Mouse (Mus musculus) kidney, embryonic 14.5 days (tissue): Measurements from ENCODE around the gene Hectd4. TPM values are rescaled to one million over a fixed set of nuclear protein-coding genes. Genes with fewer than 3 reads are reported as not detected.
"Not testable (repeated sequence)": the region's sequence is repeated elsewhere in the genome, so short reads cannot be mapped to it uniquely, and the experiment has no call there.

Experiments used
- ATAC-seq: fragments of 200-750 bp; cut with Nextera tagmentation; 2 replicates; pipeline ENCODE4 v1.8.0; 2017; ENCODE audit warnings: moderate number of reproducible peaks, mild to moderate bottlenecking, moderate TSS enrichment, moderate library complexity; ENCODE audit not compliant: low FRiP score, low TSS enrichment
- H3K27ac ChIP-seq: fragments of 300-500 bp; sonication (generic); 2 replicates; pipeline ENCODE4 v1.5.1; 2014; ENCODE audit warnings: low read depth, mild to moderate bottlenecking, low read length, moderate library complexity, mixed read lengths
- H3K27me3 ChIP-seq: fragments of 300-500 bp; sonication (generic); 2 replicates; pipeline ENCODE4 v1.6.1; 2014; ENCODE audit warnings: mild to moderate bottlenecking, low read length; ENCODE audit not compliant: control insufficient read depth, insufficient read depth
- H3K36me3 ChIP-seq: fragments of 300-500 bp; sonication (generic); 2 replicates; pipeline ENCODE4 v1.6.1; 2014; ENCODE audit warnings: low read length, mixed read lengths; ENCODE audit not compliant: control insufficient read depth, insufficient read depth
- H3K4me1 ChIP-seq: fragments of 300-500 bp; sonication (generic); 2 replicates; pipeline ENCODE4 v1.6.1; 2014; ENCODE audit warnings: low read length, mixed read lengths; ENCODE audit not compliant: control insufficient read depth, insufficient read depth
- H3K4me2 ChIP-seq: fragments of 300-500 bp; sonication (generic); replicated peaks from 2 replicates; pipeline ENCODE4 v1.6.1; 2014; ENCODE audit warnings: low read depth, mild to moderate bottlenecking, low read length
- H3K4me3 ChIP-seq: fragments of 300-500 bp; sonication (generic); 2 replicates; pipeline ENCODE4 v1.5.1; 2014; ENCODE audit warnings: mild to moderate bottlenecking, low read length
- H3K9ac ChIP-seq: fragments of 300-500 bp; sonication (generic); 2 replicates; pipeline ENCODE4 v1.6.1; 2014; ENCODE audit warnings: low read depth, mild to moderate bottlenecking, low read length, moderate library complexity
- H3K9me3 ChIP-seq: fragments of 300-500 bp; sonication (generic); 2 replicates; pipeline ENCODE4 v1.6.1; 2016; ENCODE audit warnings: low read length; ENCODE audit not compliant: control insufficient read depth
- WGBS: fragments of 180-500 bp; shearing (Covaris S2); extraction: QIAGEN DNeasy Blood & Tissue Kit; methylation state at CpG from one replicate; pipeline ENCODE4 v1.1.7; 2014; 5-methylcytosine and 5-hydroxymethylcytosine counted together
- polyA plus RNA-seq: library from polyadenylated mRNA; unstranded; fragments of >200 nt; fragmentation: Nextera tagmentation; extraction: Ambion mirVana; gene quantifications from 2 replicates; pipeline ENCODE4 v1.2.1, GENCODE M21; 2014

Hectd4 gene
- polyA plus RNA-seq, 1 experiment from 2014 or later, result 8.0 TPM

- ATAC-seq, result no peak
- no peak overlapping the region for H3K9ac ChIP-seq
- H3K9me3 ChIP-seq, result no peaks in the 10 kb centered on the region
- H3K4me3 ChIP-seq, result no peak overlapping the region
- no peak overlapping the region for H3K4me2 ChIP-seq
- no peak overlapping the region for H3K27ac ChIP-seq
- H3K27me3 ChIP-seq, result no peaks in the 10 kb centered on the region
- peaks cover 89% of the 10 kb centered on the region for H3K36me3 ChIP-seq
- 79% methylated on average over 3 of the region's 3 CpGs for WGBS
- no peaks in the 10 kb centered on the region for H3K4me1 ChIP-seq
Measured at GRCm38 (mm10) chr5:121307620-121308019, 87.6 kb downstream of the Hectd4 start.

GRCm38 (mm10) chr5:121311576-121311975 is 91.6 kb downstream of the Hectd4 start:
- 92% methylated on average over 8 of the region's 8 CpGs for WGBS
- Histone ChIP-seq H3K9ac (no peak overlapping the region), H3K9me3 (no peaks in the 10 kb centered on the region), H3K36me3 (peaks cover 87% of the 10 kb centered on the region), H3K4me2 (no peak overlapping the region), H3K4me1 (no peaks in the 10 kb centered on the region), H3K4me3 (no peak overlapping the region), H3K27ac (no peak overlapping the region), H3K27me3 (no peaks in the 10 kb centered on the region)
- ATAC-seq, result no peak

- Histone ChIP-seq H3K4me3 (no peak overlapping the region), H3K9ac (no peak overlapping the region), H3K27ac (no peak overlapping the region), H3K9me3 (no peaks in the 10 kb centered on the region), H3K4me2 (no peak overlapping the region), H3K36me3 (peaks cover 85% of the 10 kb centered on the region), H3K27me3 (no peaks in the 10 kb centered on the region), H3K4me1 (no peaks in the 10 kb centered on the region)
- no peak for ATAC-seq
- 92% methylated on average over 10 of the region's 10 CpGs for WGBS
Measured at GRCm38 (mm10) chr5:121313764-121314474, 93.9 kb downstream of the Hectd4 start.

GRCm38 (mm10) chr5:121326079-121326805 is 106.2 kb downstream of the Hectd4 start:
- H3K27me3 ChIP-seq, result no peaks in the 10 kb centered on the region
- H3K4me3 ChIP-seq, result no peak overlapping the region
- ATAC-seq, result no peak
- H3K9ac ChIP-seq, result no peak overlapping the region
- peaks cover 81% of the 10 kb centered on the region for H3K36me3 ChIP-seq
- no peaks in the 10 kb centered on the region for H3K4me1 ChIP-seq
- 94% methylated on average over 14 of the region's 14 CpGs for WGBS
- H3K9me3 ChIP-seq, result no peaks in the 10 kb centered on the region
- H3K4me2 ChIP-seq, result no peak overlapping the region
- H3K27ac ChIP-seq, result no peak overlapping the region

- peak overlapping the region; percentile 37; the same call in 1 of the 2 replicates for H3K27ac ChIP-seq
- peaks cover 81% of the 10 kb centered on the region for H3K36me3 ChIP-seq
- H3K27me3 ChIP-seq, result no peaks in the 10 kb centered on the region
- no peak for ATAC-seq
- 78% methylated on average over 11 of the region's 11 CpGs for WGBS
- H3K4me3 ChIP-seq, result peak overlapping the region; percentile 24
- H3K4me1 ChIP-seq, result no peaks in the 10 kb centered on the region
- H3K4me2 ChIP-seq, result peak overlapping the region; percentile 29
- peak overlapping the region; percentile 34 for H3K9ac ChIP-seq
- no peaks in the 10 kb centered on the region for H3K9me3 ChIP-seq
Measured at GRCm38 (mm10) chr5:121329333-121330058, 109.5 kb downstream of the Hectd4 start.

- H3K36me3 ChIP-seq, result peaks cover 81% of the 10 kb centered on the region
- H3K9me3 ChIP-seq, H3K4me1 ChIP-seq, ATAC-seq, H3K27me3 ChIP-seq, H3K9ac ChIP-seq, H3K27ac ChIP-seq: not testable (repeated sequence)
- WGBS, result 72% methylated on average over 10 of the region's 19 CpGs
- H3K4me2 ChIP-seq, result peak overlapping the region; percentile 19; the same call in 1 of the 2 replicates
- H3K4me3 ChIP-seq, result peak overlapping the region; percentile 24
Measured at GRCm38 (mm10) chr5:121330154-121330816, 110.3 kb downstream of the Hectd4 start.

- Histone ChIP-seq H3K4me2 (no peak overlapping the region), H3K27me3 (no peaks in the 10 kb centered on the region), H3K4me1 (no peaks in the 10 kb centered on the region), H3K9ac (no peak overlapping the region), H3K27ac (no peak overlapping the region), H3K4me3 (no peak overlapping the region), H3K36me3 (peaks cover 74% of the 10 kb centered on the region), H3K9me3 (no peaks in the 10 kb centered on the region)
- WGBS, result 92% methylated on average over 10 of the region's 10 CpGs
- no peak for ATAC-seq
Measured at GRCm38 (mm10) chr5:121331731-121332130, 111.7 kb downstream of the Hectd4 start.

GRCm38 (mm10) chr5:121333976-121334375 is 114.0 kb downstream of the Hectd4 start:
- no peaks in the 10 kb centered on the region for H3K9me3 ChIP-seq
- ATAC-seq, result no peak
- H3K27me3 ChIP-seq, result no peaks in the 10 kb centered on the region
- no peaks in the 10 kb centered on the region for H3K4me1 ChIP-seq
- no peak overlapping the region for H3K4me3 ChIP-seq
- no peak overlapping the region for H3K4me2 ChIP-seq
- 96% methylated on average over 9 of the region's 9 CpGs for WGBS
- H3K27ac ChIP-seq, result no peak overlapping the region
- H3K36me3 ChIP-seq, result peaks cover 78% of the 10 kb centered on the region
- no peak overlapping the region for H3K9ac ChIP-seq
